Mouse (Mus musculus) C2C12 (cell line): ENCODE measurements around the gene Srp9.

Experiments used
- MAX ChIP-seq: IDR thresholded peaks from one replicate; pipeline ENCODE4 v1.6.1; 2011; ENCODE audit warnings: mild to moderate bottlenecking, control low read depth
- MYOD1 ChIP-seq: IDR thresholded peaks from one replicate; pipeline ENCODE4 v1.6.1; 2011; ENCODE audit warnings: low read depth; ENCODE audit not compliant: control insufficient read depth, insufficient read length

- TF ChIP-seq MAX (no peak), MYOD1 (no peak)
Measured at GRCm38 (mm10) chr1:182102706-182103105, 21.8 kb upstream of the Srp9 start.
